Mouse (Mus musculus) midbrain, embryonic 13.5 days (tissue): Measurements from ENCODE around the gene Atp6v0e. TPM values are rescaled to one million over a fixed set of nuclear protein-coding genes. Genes with fewer than 3 reads are reported as not detected.
A peak's percentile ranks its signal among the peaks of the same experiment; 100 is the strongest.

ENCODE experiments used
- ATAC-seq: fragments of 200-750 bp; cut with Nextera tagmentation; 2 replicates; pipeline ENCODE4 v1.8.0; 2017; ENCODE audit warnings: mild to moderate bottlenecking, moderate TSS enrichment, moderate library complexity
- H3K27ac ChIP-seq: fragments of 300-500 bp; sonication (generic); 2 replicates; pipeline ENCODE4 v1.5.1; 2015; ENCODE audit warnings: inconsistent platforms, mild to moderate bottlenecking, moderate library complexity
- H3K27me3 ChIP-seq: fragments of 300-500 bp; sonication (generic); 2 replicates; pipeline ENCODE4 v1.6.1; 2015; ENCODE audit warnings: mild to moderate bottlenecking, inconsistent platforms
- H3K36me3 ChIP-seq: fragments of 300-500 bp; sonication (generic); 2 replicates; pipeline ENCODE4 v1.6.1; 2015; ENCODE audit warnings: mild to moderate bottlenecking, inconsistent platforms
- H3K4me1 ChIP-seq: fragments of 300-500 bp; sonication (generic); replicated peaks from 2 replicates; pipeline ENCODE4 v1.6.1; 2015; ENCODE audit warnings: inconsistent platforms
- H3K4me2 ChIP-seq: fragments of 300-500 bp; sonication (generic); replicated peaks from 2 replicates; pipeline ENCODE4 v1.6.1; 2015; ENCODE audit warnings: moderate library complexity, mild to moderate bottlenecking, inconsistent platforms
- H3K4me3 ChIP-seq: fragments of 300-500 bp; sonication (generic); replicated peaks from 2 replicates; pipeline ENCODE4 v1.5.1; 2015; ENCODE audit warnings: mild to moderate bottlenecking, inconsistent platforms
- H3K9ac ChIP-seq: fragments of 300-500 bp; sonication (generic); replicated peaks from 2 replicates; pipeline ENCODE4 v1.6.1; 2015; ENCODE audit warnings: mild to moderate bottlenecking, inconsistent platforms
- H3K9me3 ChIP-seq: fragments of 300-500 bp; sonication (generic); 2 replicates; pipeline ENCODE4 v1.6.1; 2016; ENCODE audit warnings: mild to moderate bottlenecking, inconsistent platforms
- WGBS: fragments of 180-500 bp; shearing (Covaris S2); methylation state at CpG from one replicate; pipeline ENCODE4 v1.1.7; 2015; 5-methylcytosine and 5-hydroxymethylcytosine counted together
- polyA plus RNA-seq: library from polyadenylated mRNA; unstranded; fragments of >200 nt; fragmentation: Nextera tagmentation; extraction: Ambion mirVana; gene quantifications from 2 replicates; pipeline ENCODE4 v1.2.1, GENCODE M21; 2015

Atp6v0e gene
- polyA plus RNA-seq, 1 experiment from 2014 or later, result 105 TPM

DNA sequence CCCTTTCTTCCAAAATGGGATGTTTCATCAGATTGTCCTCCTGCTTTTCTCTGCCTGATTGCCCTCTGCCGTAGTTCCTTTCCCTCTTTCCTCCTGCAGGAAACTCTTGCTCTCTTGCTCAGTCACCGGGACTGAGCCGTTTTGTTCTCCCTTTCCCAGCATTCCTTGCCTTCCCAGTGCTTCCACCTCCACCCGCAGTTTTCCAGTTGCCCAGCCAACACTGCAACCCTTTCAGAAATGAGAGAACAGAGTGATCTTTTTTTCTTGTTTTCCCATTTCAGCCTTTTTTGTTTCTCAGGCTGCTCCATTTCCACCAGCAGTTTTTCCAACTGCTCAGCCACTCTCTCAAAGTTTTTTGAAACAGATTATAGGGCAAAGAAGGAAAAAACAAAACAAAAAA is 8.2 kb downstream of the Atp6v0e start:
- Histone ChIP-seq H3K27ac (no peak overlapping the region), H3K4me2 (no peak overlapping the region), H3K9ac (no peak overlapping the region), H3K36me3 (no peaks in the 10 kb centered on the region), H3K4me1 (no peaks in the 10 kb centered on the region), H3K4me3 (no peak overlapping the region), H3K27me3 (peaks cover 18% of the 10 kb centered on the region), H3K9me3 (no peaks in the 10 kb centered on the region; the same call in 1 of the 2 replicates)
- WGBS, result 66% methylated on average over 4 of the region's 4 CpGs
- no peak for ATAC-seq

DNA sequence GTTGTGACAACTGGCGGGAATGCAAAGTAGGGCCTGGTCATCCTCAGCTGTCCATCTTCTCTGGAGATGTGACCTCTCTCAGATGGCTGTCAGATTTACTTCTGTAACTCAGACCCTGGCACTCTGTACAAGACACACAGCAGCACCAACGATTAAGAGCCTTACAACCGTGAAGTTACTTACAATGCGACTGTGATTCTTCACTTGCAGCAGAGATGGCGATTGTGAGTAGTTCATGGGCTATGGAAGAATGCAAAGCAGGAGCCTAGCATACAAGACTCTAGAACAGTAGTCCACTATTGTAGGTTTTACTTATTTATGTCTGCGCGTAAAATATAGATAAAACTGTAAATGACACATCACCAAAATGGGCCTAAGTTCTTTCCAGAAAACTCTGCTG is 12.8 kb downstream of the Atp6v0e start:
- Histone ChIP-seq H3K4me1 (peaks cover 27% of the 10 kb centered on the region), H3K36me3 (no peaks in the 10 kb centered on the region), H3K27ac (peak overlapping the region; percentile 85; the same call in 1 of the 2 replicates), H3K4me2 (peak overlapping the region; percentile 66), H3K4me3 (peak overlapping the region; percentile 85), H3K27me3 (peaks cover 18% of the 10 kb centered on the region), H3K9me3 (no peaks in the 10 kb centered on the region), H3K9ac (peak overlapping the region; percentile 80)
- ATAC-seq, result peak; percentile 64; the same call in 1 of the 2 replicates
- WGBS, result 27% methylated on average over 7 of the region's 7 CpGs

DNA sequence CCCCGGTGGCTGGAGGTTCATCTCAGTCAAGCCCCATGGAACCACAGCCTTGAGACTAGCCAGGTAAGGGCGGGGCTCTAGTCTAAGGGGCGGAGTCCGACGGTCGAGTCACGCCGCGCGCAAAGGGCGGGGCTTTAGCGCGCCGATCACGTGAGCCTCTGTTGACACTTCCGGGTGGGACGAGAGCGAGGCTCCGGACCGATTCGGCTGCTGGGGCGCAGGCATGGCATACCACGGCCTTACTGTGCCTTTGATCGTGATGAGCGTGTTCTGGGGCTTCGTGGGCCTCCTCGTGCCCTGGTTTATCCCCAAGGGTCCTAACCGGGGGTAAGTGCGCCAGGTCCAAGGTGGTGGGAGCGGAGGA is 13.2 kb downstream of the Atp6v0e start:
- peak; percentile 95 for ATAC-seq
- H3K4me3 ChIP-seq, result peak overlapping the region; percentile 85
- H3K9ac ChIP-seq, result peak overlapping the region; percentile 80
- under 1% methylated on average over 30 of the region's 30 CpGs for WGBS
- peak overlapping the region; percentile 66 for H3K4me2 ChIP-seq
- no peaks in the 10 kb centered on the region for H3K9me3 ChIP-seq
- H3K27ac ChIP-seq, result peak overlapping the region; percentile 85
- H3K36me3 ChIP-seq, result no peaks in the 10 kb centered on the region
- H3K27me3 ChIP-seq, result peaks cover 18% of the 10 kb centered on the region
- H3K4me1 ChIP-seq, result peaks cover 27% of the 10 kb centered on the region

DNA sequence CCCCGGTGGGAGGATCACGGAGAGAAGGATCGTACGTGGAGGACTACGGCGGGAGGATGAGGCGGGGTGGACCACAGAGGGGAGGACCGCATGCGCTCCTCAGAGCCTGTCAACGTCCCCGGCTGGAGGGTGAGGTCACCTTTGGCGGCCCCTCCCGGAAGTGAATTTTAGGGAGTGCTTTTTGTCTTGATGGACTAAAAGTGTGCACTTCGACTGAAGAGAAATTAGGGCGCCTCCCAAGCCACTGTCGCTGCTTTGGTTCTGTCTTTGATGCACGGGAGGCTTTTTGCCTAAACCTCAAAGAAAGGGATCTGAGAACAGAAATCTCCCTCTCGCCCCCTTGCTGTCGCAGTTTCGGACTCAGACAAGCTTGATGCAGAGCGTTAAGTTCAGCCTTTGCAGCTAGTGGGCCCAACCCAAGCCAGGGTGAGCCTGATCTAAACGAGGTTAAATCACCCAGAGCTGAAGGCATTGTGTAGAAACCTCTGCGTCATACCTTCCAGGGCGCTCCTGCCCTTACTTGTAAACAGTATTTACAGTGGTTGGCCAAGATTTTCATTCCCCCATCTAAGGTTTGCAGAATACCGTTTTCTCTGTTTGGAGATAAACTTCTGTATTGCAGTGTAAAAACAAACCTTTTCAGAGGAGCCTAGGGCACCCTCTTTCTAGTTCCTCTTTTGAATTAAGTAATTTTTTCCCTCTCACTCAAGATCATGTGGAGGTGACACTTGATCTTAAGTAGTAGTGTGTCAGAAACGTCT is 13.8 kb downstream of the Atp6v0e start:
- Histone ChIP-seq H3K9ac (peak overlapping the region; percentile 80), H3K36me3 (no peaks in the 10 kb centered on the region), H3K4me1 (peaks cover 27% of the 10 kb centered on the region), H3K27me3 (peaks cover 18% of the 10 kb centered on the region), H3K9me3 (no peaks in the 10 kb centered on the region), H3K4me3 (peak overlapping the region; percentile 85), H3K27ac (peak overlapping the region; percentile 85), H3K4me2 (peak overlapping the region; percentile 66)
- ATAC-seq, result peak; percentile 94
- 5% methylated on average over 26 of the region's 26 CpGs for WGBS

DNA sequence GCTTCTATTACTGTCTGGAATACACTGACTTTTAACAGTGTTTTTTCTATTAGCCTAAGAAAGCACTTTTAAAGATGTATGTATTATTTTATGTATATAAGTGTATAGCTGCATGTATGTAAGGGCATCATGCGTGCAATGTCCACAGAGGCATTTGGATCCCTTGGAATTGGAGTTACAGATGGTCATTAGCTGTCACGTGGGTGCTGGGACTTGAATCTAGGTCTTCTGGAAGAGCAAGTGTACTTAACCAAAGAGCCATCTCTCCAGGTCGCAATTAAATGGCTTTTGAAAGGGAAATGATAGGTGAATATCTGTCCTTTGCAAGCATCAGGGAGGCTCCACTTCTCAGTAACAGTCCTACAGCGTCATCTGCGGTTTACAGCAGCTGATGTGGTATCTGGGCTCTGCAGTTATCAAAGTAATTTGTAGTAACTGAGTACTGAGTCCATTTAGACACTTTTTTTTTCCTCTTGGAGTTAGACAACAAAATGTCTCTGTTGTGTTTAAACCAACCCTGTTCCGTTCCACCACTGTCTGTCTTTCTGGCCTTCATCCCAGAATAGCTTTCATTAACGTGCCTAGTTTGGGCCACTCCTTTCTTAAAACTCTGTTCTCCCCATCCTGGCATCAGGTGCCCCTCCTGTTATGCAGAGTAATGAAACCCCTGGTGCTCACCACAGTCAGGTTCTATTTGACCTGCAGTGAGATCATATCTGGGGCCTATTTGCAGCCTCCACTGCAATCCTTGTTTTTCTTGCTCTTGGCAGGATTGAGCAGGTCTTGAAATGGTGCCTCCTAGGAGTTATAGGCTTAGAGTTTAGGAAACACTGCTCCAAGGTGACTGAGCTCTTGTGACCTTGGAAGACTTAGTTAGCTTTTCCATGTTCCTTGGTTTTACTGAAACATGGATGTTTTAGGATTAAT is 14.9 kb downstream of the Atp6v0e start:
- Histone ChIP-seq H3K9me3 (no peaks in the 10 kb centered on the region), H3K27me3 (peaks cover 15% of the 10 kb centered on the region), H3K4me2 (peak overlapping the region; percentile 66), H3K4me3 (peak overlapping the region; percentile 85; the same call in 1 of the 2 replicates), H3K36me3 (peaks cover 4% of the 10 kb centered on the region), H3K4me1 (peaks cover 27% of the 10 kb centered on the region), H3K27ac (no peak overlapping the region), H3K9ac (peak overlapping the region; percentile 48)
- ATAC-seq, result no peak
- 90% methylated on average over 7 of the region's 7 CpGs for WGBS

DNA sequence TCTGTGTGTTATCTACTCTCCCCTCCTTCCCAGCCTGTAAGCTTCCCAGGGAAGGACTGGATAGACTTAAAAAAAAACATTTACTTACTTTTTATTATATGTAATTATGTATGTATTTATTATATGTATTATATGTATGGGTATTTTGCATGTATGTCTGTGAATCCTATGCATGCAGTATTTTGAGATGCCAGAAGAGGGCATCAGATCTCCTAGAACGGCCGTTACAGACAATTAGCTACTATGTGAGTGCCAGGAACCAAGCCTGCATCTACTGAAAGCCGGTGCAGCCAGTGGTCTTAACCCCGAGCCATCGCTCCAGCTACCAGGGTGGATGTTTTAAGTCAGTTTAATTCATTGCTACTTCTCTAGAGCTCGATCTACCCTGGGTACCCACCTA is 18.2 kb downstream of the Atp6v0e start:
- no peaks in the 10 kb centered on the region for H3K9me3 ChIP-seq
- H3K4me1 ChIP-seq, result peaks cover 27% of the 10 kb centered on the region
- no peak overlapping the region for H3K27ac ChIP-seq
- no peak overlapping the region for H3K9ac ChIP-seq
- no peak overlapping the region for H3K4me2 ChIP-seq
- WGBS, result 86% methylated on average over 6 of the region's 6 CpGs
- no peak overlapping the region for H3K4me3 ChIP-seq
- no peak for ATAC-seq
- no peaks in the 10 kb centered on the region for H3K27me3 ChIP-seq
- peaks cover 18% of the 10 kb centered on the region for H3K36me3 ChIP-seq

DNA sequence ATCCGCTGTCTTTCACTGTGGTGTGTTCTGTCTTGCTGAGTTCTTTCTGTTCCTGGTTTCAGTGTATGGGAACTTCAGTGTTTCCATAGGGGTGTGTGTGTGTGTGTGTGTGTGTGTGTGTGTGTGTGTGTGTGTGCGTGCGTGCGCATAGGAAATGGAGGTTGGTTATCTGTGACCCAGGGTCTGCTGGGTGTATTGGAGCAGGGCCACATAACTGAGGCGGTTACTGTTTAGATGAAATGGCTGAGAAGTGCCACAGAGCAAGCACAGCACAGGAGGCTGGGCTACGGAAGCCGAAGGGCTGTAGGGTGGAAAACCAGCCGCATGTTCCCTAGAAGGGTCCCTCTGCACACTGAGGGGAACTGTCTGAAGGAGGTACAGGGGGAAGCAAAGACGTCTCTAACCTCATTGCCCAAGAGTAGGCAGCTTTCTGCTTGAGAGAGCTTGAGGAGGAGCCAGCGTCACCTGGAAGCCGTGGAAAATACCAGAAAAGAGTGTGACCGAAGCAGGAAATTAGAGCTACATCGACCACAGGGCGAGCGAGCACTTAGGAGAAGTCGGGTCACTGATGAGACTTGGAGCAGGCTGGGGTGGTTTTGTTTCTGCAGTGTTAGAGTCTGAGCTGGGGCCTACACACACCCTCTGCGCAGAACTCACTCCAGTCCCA is 23.4 kb downstream of the Atp6v0e start:
- H3K27me3 ChIP-seq, result no peaks in the 10 kb centered on the region
- H3K36me3 ChIP-seq, result peaks cover 24% of the 10 kb centered on the region
- no peak overlapping the region for H3K27ac ChIP-seq
- no peak overlapping the region for H3K9ac ChIP-seq
- no peak overlapping the region for H3K4me3 ChIP-seq
- no peak overlapping the region for H3K4me2 ChIP-seq
- no peaks in the 10 kb centered on the region for H3K9me3 ChIP-seq
- H3K4me1 ChIP-seq, result peaks cover 11% of the 10 kb centered on the region
- ATAC-seq, result no peak
- WGBS, result 92% methylated on average over 17 of the region's 17 CpGs

DNA sequence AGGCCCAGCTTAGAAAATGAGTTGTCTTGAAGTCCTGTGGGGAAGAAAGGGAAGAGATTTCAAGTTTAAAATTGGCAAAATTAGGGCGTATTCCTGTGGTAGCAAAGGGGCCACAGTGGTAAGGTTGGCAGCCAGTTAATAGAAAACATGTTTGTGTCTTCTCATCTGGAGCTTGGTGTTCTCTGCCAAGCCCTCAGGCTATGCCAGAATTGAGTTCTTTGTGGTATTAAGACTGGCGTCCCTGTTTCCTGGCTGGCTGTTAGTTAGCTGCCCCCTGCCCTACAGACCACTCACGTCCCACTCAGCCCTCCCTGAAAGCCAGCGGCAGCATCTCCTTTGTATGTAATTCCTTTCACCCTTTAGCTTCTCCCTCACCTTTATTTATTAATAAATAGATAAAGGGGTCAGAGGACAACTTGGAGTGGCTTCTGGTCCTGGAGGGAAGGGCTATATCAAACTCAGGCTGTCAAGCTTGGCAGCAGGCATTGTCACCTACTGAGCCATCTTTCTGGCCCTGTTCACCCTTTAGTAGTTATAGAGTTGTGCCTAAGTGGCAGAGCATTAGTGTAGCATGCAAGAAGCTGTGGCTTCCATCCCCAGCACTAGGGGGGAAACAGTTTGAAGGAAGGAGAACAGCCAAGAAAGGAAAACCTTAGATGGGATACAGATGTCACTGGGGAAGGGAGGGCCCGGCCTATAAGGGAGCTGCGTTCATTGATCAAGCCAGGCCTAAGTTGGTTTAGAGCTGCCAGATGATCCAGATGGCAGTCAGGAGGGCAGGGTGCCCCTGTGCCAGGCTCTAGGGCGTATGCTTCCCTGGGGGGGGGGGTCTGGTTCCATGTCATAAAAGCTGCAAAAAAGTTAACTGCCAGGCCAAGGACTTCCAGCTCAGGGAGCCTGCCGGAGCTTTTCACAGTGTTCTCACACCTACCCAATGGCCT is 26.0 kb downstream of the Atp6v0e start:
- H3K4me1 ChIP-seq, result peaks cover 11% of the 10 kb centered on the region
- H3K36me3 ChIP-seq, result peaks cover 16% of the 10 kb centered on the region
- no peak overlapping the region for H3K4me2 ChIP-seq
- no peaks in the 10 kb centered on the region for H3K9me3 ChIP-seq
- H3K9ac ChIP-seq, result no peak overlapping the region; the same call in 1 of the 2 replicates
- 0 out of 2 replicates have a peak overlapping the region, but pooled peaks have one; percentile 39 for H3K27ac ChIP-seq
- H3K27me3 ChIP-seq, result no peaks in the 10 kb centered on the region
- no peak for ATAC-seq
- 76% methylated on average over 8 of the region's 8 CpGs for WGBS
- no peak overlapping the region for H3K4me3 ChIP-seq

DNA sequence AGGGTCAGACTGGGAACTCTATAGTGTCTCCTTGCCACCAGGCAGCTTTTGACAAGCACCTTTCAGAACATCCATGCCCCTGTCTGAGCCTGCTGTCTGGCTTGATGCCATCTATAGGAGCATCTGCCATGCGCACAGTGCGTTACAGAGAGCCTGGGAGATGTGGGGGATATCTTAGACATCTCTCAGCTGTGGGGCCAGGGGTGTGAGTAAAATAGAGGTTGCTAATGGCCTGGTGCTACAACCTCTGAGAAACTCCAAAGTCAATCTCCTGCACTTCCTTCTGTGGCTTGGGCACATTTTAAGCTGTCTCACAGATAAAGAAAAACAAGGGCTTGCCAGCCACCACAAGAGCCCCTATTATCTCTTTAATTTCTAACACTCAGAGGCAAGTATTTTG is 26.8 kb downstream of the Atp6v0e start:
- ATAC-seq, result no peak
- Histone ChIP-seq H3K4me2 (no peak overlapping the region), H3K9ac (no peak overlapping the region; the same call in 1 of the 2 replicates), H3K27me3 (no peaks in the 10 kb centered on the region), H3K9me3 (no peaks in the 10 kb centered on the region), H3K4me3 (no peak overlapping the region), H3K36me3 (peaks cover 9% of the 10 kb centered on the region), H3K27ac (0 out of 2 replicates have a peak overlapping the region, but pooled peaks have one; percentile 39), H3K4me1 (peaks cover 11% of the 10 kb centered on the region)
- WGBS, result 86% methylated on average over 2 of the region's 2 CpGs

DNA sequence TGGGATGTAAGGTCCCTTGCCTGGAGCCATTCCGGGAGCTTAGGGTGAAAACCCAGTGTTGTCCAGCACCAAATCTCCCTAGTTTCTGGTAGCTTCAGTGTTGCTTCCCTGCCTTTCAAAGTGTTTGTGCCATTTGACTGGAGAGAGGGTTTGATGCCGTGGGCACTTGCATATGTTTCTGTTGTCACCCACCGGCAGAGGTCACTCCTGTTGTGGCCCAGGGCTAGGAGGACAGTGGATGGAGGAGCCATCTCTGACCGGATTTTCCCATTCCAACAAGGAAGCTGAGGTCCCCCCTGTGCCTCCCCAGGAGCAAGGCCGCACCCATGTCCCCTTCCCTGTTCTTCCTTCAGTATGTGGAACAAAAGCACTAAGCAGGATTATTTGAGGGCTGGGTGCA is 27.2 kb downstream of the Atp6v0e start:
- no peaks in the 10 kb centered on the region for H3K27me3 ChIP-seq
- H3K36me3 ChIP-seq, result 0 out of 2 replicates have a peak, but pooled peaks cover 6% of the 10 kb centered on the region
- H3K4me3 ChIP-seq, result no peak overlapping the region
- no peaks in the 10 kb centered on the region for H3K9me3 ChIP-seq
- H3K4me2 ChIP-seq, result no peak overlapping the region
- WGBS, result 84% methylated on average over 5 of the region's 5 CpGs
- peaks cover 11% of the 10 kb centered on the region for H3K4me1 ChIP-seq
- no peak overlapping the region for H3K9ac ChIP-seq
- 0 out of 2 replicates have a peak overlapping the region, but pooled peaks have one; percentile 0 for H3K27ac ChIP-seq
- ATAC-seq, result no peak

DNA sequence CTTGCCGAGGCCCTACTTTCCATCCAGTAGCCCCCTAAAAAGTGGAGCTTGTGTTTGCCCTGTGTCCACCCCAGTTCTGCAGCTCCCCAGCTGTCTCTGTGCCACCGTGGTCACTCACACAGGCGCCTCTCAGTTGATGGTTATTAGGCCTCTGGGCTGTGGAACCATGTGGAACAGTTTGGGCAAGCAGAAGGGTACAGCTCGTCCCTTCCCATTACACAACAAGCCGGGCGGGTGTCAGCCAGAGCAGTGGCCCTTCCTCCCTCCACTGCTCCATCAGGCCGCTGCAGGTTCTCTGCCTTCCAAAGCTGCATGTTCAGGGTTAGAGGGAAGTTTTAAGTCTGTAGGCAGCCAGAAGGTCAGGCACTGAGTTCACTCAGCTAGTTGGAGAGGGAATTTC is 28.1 kb downstream of the Atp6v0e start:
- H3K9me3 ChIP-seq, result no peaks in the 10 kb centered on the region
- H3K36me3 ChIP-seq, result peaks cover 14% of the 10 kb centered on the region
- ATAC-seq, result no peak
- WGBS, result 91% methylated on average over 7 of the region's 7 CpGs
- no peak overlapping the region for H3K4me3 ChIP-seq
- H3K9ac ChIP-seq, result no peak overlapping the region
- peaks cover 11% of the 10 kb centered on the region for H3K4me1 ChIP-seq
- H3K27me3 ChIP-seq, result no peaks in the 10 kb centered on the region
- H3K4me2 ChIP-seq, result no peak overlapping the region
- H3K27ac ChIP-seq, result no peak overlapping the region
